ENCODE assay signal across 1 mouse cellular context in genomic region chr14:32201791-32202451, GRCm38 (mm10).
TF ChIP-seq lines count a peak whose summit lies in the region.

Gene Timm23, minus strand, starts transcription at chr14:32201898.
Gene Parg, plus strand, starts transcription at chr14:32201949.

TF ChIP-seq in CH12.LX, 34 proteins besides CTCF, POLR2A, EP300 and RAD21 (continued from another document):
- peak; percentile 84 for TF ChIP-seq HCFC1 (IDR thresholded peaks at IDR 0.05; ENCODE audit: low read depth, low read length)
- TF ChIP-seq IRF4 (IDR thresholded peaks at IDR 0.05; ENCODE audit: low read depth, low read length): peak; percentile 25; the same call in 1 of the 2 replicates
- peak; percentile 70 for TF ChIP-seq TCF12 (IDR thresholded peaks at IDR 0.05; ENCODE audit: low read depth, low read length)
- no peak for TF ChIP-seq ETS1 (conservative IDR thresholded peaks at IDR 0.05; ENCODE audit: low read depth, low read length)
- TF ChIP-seq MAX (IDR thresholded peaks at IDR 0.05; ENCODE audit: low read length): peak; percentile 75; the same call in 1 of the 2 replicates
- TF ChIP-seq TBP (conservative IDR thresholded peaks at IDR 0.05; ENCODE audit: low read depth, low read length): 0 out of 2 replicates have a peak, but pooled peaks have one; percentile 12
- TF ChIP-seq MAZ (IDR thresholded peaks at IDR 0.05; ENCODE audit: low read depth, low read length): no peak
- no peak for TF ChIP-seq MEF2A (IDR thresholded peaks at IDR 0.05; ENCODE audit: borderline replicate concordance, low read depth, low read length)
- TF ChIP-seq ELF1 (IDR thresholded peaks at IDR 0.05; ENCODE audit: low read depth, low read length): peak; percentile 93
- TF ChIP-seq ZC3H11A (IDR thresholded peaks at IDR 0.05; ENCODE audit: low read depth, low read length): no peak
- TF ChIP-seq POLR2AphosphoS2 (IDR thresholded peaks at IDR 0.05; ENCODE audit: low read depth, low read length): peak; percentile 59; the same call in 1 of the 2 replicates
TF ChIP-seq in CH12.LX: peak in this region for 13.
